7 mouse cellular contexts compared by ENCODE assay signal in the genomic region with DNA sequence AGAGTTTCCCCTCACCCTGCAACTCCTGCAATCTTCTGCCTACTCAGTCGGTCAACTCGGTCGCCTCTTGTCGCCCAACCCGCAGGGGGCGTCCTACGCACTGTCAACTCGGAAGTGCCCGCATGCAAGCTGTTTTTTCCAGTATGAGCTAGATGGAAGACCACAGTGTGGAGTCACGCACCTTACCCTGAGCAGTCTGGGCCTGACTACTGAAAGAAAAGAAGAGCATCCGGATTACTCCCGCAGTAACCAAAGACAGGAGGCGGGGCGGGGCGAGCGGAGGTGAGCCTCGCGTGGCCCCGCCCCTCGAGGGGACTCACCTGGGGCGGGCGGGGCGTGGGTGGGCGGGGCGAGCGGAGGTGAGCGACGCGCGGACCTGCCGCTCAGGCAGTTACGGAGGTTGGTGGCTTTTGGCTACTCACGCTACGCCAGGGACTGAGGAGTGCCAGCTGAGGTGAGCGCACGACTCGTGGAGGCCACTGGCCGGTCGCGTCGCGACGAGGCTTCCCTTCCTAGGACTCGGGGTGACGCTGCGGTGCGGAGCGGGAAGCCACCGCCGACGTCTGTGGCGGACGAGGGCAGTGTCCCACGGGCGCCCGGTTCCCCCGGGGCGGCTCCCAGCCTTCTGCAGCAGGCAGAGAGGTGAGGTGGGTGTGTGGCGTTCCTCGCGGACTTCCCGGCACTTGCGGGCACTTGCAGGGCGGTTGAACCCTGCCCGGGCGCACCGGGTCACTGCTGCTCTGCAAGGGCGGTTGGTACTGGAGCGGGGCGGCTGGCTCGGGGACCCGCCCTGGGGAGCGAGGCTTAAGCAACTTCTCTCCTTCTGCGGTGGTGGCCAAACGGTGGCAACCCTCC. TPM values are rescaled to one million over a fixed set of nuclear protein-coding genes. Genes with fewer than 3 reads are reported as not detected.
DNase-seq lines count a peak whose midpoint lies in the region; ATAC-seq and TF ChIP-seq lines count a peak whose summit lies in the region.

TSS of gene Gpr160 (plus strand) at position 347 of the 855 bp plus-strand sequence.

- DNase-seq in adrenal gland, postnatal 25 days: peak; percentile 76
- DNase-seq in heart, adult 2 months: peak; percentile 75
- peak; percentile 88 for DNase-seq in kidney, adult 2 months
- DNase-seq in midbrain, embryonic 14.5 days: peak; percentile 65
- peak; percentile 33 for DNase-seq in spleen, adult 12 weeks (ENCODE audit: low spot score)

- peak within 1 kb of the TSS; percentile 76 for H3K9ac ChIP-seq in embryonic facial prominence, embryonic 13.5 days
- H3K9ac ChIP-seq in heart, adult 2 months (ENCODE audit: low read depth, low read length): peak within 1 kb of the TSS; percentile 75
- H3K9ac ChIP-seq in limb, embryonic 12.5 days (replicated peaks): peak within 1 kb of the TSS; percentile 57
- peak within 1 kb of the TSS; percentile 54 for H3K9ac ChIP-seq in midbrain, embryonic 14.5 days (replicated peaks; ENCODE audit: low read length)

- peak within 1 kb of the TSS; percentile 99 for H3K4me2 ChIP-seq in embryonic facial prominence, embryonic 13.5 days
- peak within 1 kb of the TSS; percentile 98 for H3K4me2 ChIP-seq in limb, embryonic 12.5 days
- H3K4me2 ChIP-seq in midbrain, embryonic 14.5 days (ENCODE audit: low read length): peak within 1 kb of the TSS; percentile 97

- H3K4me3 ChIP-seq in embryonic facial prominence, embryonic 13.5 days: peak within 1 kb of the TSS; percentile 65
- peak within 1 kb of the TSS; percentile 63 for H3K4me3 ChIP-seq in heart, adult 2 months
- H3K4me3 ChIP-seq in kidney, adult 2 months (ENCODE audit: insufficient read depth, low read depth, low read length): peak within 1 kb of the TSS; percentile 95
- H3K4me3 ChIP-seq in limb, embryonic 12.5 days (replicated peaks): peak within 1 kb of the TSS; percentile 64
- H3K4me3 ChIP-seq in midbrain, embryonic 14.5 days (replicated peaks; ENCODE audit: low read depth, low read length): peak within 1 kb of the TSS; percentile 54

- intact Hi-C loops in heart, adult 2 months (cut with DNase I): loop anchor here (10.0 kb wide), 2 partner anchors 119 to 161 kb away; partner anchors contain the start of gene Lrrc31

- under 1% methylated on average over 75 of the region's 75 CpGs for WGBS in embryonic facial prominence, embryonic 13.5 days
- WGBS in heart, adult 2 months: 1% methylated on average over 74 of the region's 75 CpGs
- under 1% methylated on average over 75 of the region's 75 CpGs for WGBS in kidney, adult 2 months
- under 1% methylated on average over 75 of the region's 75 CpGs for WGBS in limb, embryonic 12.5 days
- under 1% methylated on average over 71 of the region's 75 CpGs for WGBS in midbrain, embryonic 14.5 days

- no peaks in the 10 kb centered on the region for H3K36me3 ChIP-seq in embryonic facial prominence, embryonic 13.5 days
- H3K36me3 ChIP-seq in heart, adult 2 months (ENCODE audit: control insufficient read depth, insufficient read depth, low read length): no peaks in the 10 kb centered on the region
- no peaks in the 10 kb centered on the region for H3K36me3 ChIP-seq in kidney, adult 2 months (ENCODE audit: control insufficient read depth, insufficient read depth, low read length)
- no peaks in the 10 kb centered on the region for H3K36me3 ChIP-seq in limb, embryonic 12.5 days
- no peaks in the 10 kb centered on the region for H3K36me3 ChIP-seq in midbrain, embryonic 14.5 days (ENCODE audit: control insufficient read depth, insufficient read depth, low read length)

- peak; percentile 69 for TF ChIP-seq CTCF in heart, adult 2 months (IDR thresholded peaks at IDR 0.05)
- TF ChIP-seq CTCF in kidney, adult 2 months (conservative IDR thresholded peaks at IDR 0.05; ENCODE audit: insufficient read depth, insufficient read length, low read depth, low read length): peak; percentile 68

- peaks cover 4% of the 10 kb centered on the region; the same call in 1 of the 2 replicates for H3K4me1 ChIP-seq in embryonic facial prominence, embryonic 13.5 days
- H3K4me1 ChIP-seq in heart, adult 2 months (ENCODE audit: control insufficient read depth, insufficient read depth, low read length): no peaks in the 10 kb centered on the region; the same call in 1 of the 2 replicates
- H3K4me1 ChIP-seq in kidney, adult 2 months (ENCODE audit: control insufficient read depth, insufficient read depth, low read length): peaks cover 6% of the 10 kb centered on the region; the same call in 1 of the 2 replicates
- peaks cover 5% of the 10 kb centered on the region; the same call in 1 of the 2 replicates for H3K4me1 ChIP-seq in limb, embryonic 12.5 days (replicated peaks)
- no peaks in the 10 kb centered on the region; the same call in 1 of the 2 replicates for H3K4me1 ChIP-seq in midbrain, embryonic 14.5 days (ENCODE audit: control insufficient read depth, insufficient read depth, low read length)

- peak; percentile 85 for ATAC-seq in embryonic facial prominence, embryonic 13.5 days (ENCODE audit: insufficient number of reproducible peaks, insufficient read depth, low FRiP score, low TSS enrichment, low read depth)
- peak; percentile 59 for ATAC-seq in limb, embryonic 12.5 days (ENCODE audit: insufficient number of reproducible peaks, insufficient read depth, low FRiP score, low TSS enrichment, low read depth)
- ATAC-seq in midbrain, embryonic 14.5 days (ENCODE audit: low FRiP score, low TSS enrichment): peak; percentile 76

- H3K9me3 ChIP-seq in embryonic facial prominence, embryonic 13.5 days: no peaks in the 10 kb centered on the region
- no peaks in the 10 kb centered on the region for H3K9me3 ChIP-seq in limb, embryonic 12.5 days
- no peaks in the 10 kb centered on the region for H3K9me3 ChIP-seq in midbrain, embryonic 14.5 days (ENCODE audit: control insufficient read depth, low read length)

- H3K79me2 ChIP-seq in heart, adult 2 months (replicated peaks; ENCODE audit: control insufficient read depth, insufficient read depth, low read length): no peaks in the 10 kb centered on the region

- peaks cover 25% of the 10 kb centered on the region for H3K27me3 ChIP-seq in embryonic facial prominence, embryonic 13.5 days
- H3K27me3 ChIP-seq in heart, adult 2 months (ENCODE audit: control insufficient read depth, insufficient read depth, low read length): 0 out of 2 replicates have a peak, but pooled peaks cover 2% of the 10 kb centered on the region
- no peaks in the 10 kb centered on the region for H3K27me3 ChIP-seq in kidney, adult 2 months (replicated peaks; ENCODE audit: control insufficient read depth, insufficient read depth, low read length)
- H3K27me3 ChIP-seq in limb, embryonic 12.5 days: peaks cover 40% of the 10 kb centered on the region
- H3K27me3 ChIP-seq in midbrain, embryonic 14.5 days (ENCODE audit: control insufficient read depth, insufficient read depth, low read length): peaks cover 11% of the 10 kb centered on the region; the same call in 1 of the 2 replicates

- TF ChIP-seq EP300 in heart, adult 2 months (IDR thresholded peaks at IDR 0.05; ENCODE audit: insufficient read depth, low read depth, low read length): no peak

- no peak within 1 kb of the TSS for H3K27ac ChIP-seq in embryonic facial prominence, embryonic 13.5 days
- H3K27ac ChIP-seq in heart, adult 2 months: peak within 1 kb of the TSS; percentile 43
- H3K27ac ChIP-seq in kidney, adult 2 months (ENCODE audit: insufficient read depth, low read depth, low read length): peak within 1 kb of the TSS; percentile 93
- H3K27ac ChIP-seq in limb, embryonic 12.5 days: no peak within 1 kb of the TSS
- no peak within 1 kb of the TSS for H3K27ac ChIP-seq in midbrain, embryonic 14.5 days (replicated peaks; ENCODE audit: low read depth, low read length)

- TF ChIP-seq POLR2A in heart, adult 2 months (IDR thresholded peaks at IDR 0.05; ENCODE audit: insufficient read depth, low read depth, low read length): 0 out of 2 replicates have a peak, but pooled peaks have one; percentile 26
- peak; percentile 78 for TF ChIP-seq POLR2A in kidney, adult 2 months (IDR thresholded peaks at IDR 0.05; ENCODE audit: low read depth, low read length)

RNA-seq across cellular contexts. Expression of gene Gpr160, which starts in this region (rescaled TPM):
- 0.67 and 0.91 TPM in 2 replicates for total RNA-seq in adrenal gland, postnatal 25 days (2021)
- polyA plus RNA-seq in embryonic facial prominence, embryonic 13.5 days (2015; fragmentation: Nextera tagmentation; extraction: Ambion mirVana): 3.1 and 3.9 TPM in 2 replicates
- 1 to 10 TPM; 1.4 to 2.8 TPM for total RNA-seq in heart, adult 2 months (2021)
- 1.9 and 4.0 TPM in 2 replicates for polyA plus RNA-seq in heart, adult 2 months (2012; rRNA removed)
- polyA plus RNA-seq in kidney, adult 2 months (2012; rRNA removed): 38.3 and 40.1 TPM in 2 replicates
- 1.2 and 1.8 TPM in 2 replicates for polyA plus RNA-seq in limb, embryonic 12.5 days (2016; fragmentation: Nextera tagmentation; extraction: Ambion mirVana)
- polyA plus RNA-seq in midbrain, embryonic 14.5 days (2014; fragmentation: Nextera tagmentation; extraction: Ambion mirVana): 0.34 and 0.91 TPM in 2 replicates

Comparison
In these comparisons a context has a peak if more than half of its experiments do, and no peak if none do; other contexts are left out.
1. Peak in DNase-seq in adrenal gland, postnatal 25 days; RNA of the gene not detected or under 1 TPM.
2. Peak in DNase-seq, ATAC-seq, H3K4me3 ChIP-seq, H3K9ac ChIP-seq and H3K4me2 ChIP-seq in midbrain, embryonic 14.5 days; RNA of the gene not detected or under 1 TPM.
3. DNase-seq: peak in every context shown above with its lines; median percentile 88 in kidney, adult 2 months; 76 in adrenal gland, postnatal 25 days; 75 in heart, adult 2 months; 65 in midbrain, embryonic 14.5 days; 33 in spleen, adult 12 weeks.
4. H3K27ac ChIP-seq: peak in heart, adult 2 months (single experiment) and kidney, adult 2 months (single experiment); none in embryonic facial prominence, embryonic 13.5 days (single experiment), limb, embryonic 12.5 days (single experiment) and midbrain, embryonic 14.5 days (single experiment).
5. Peak in every context shown above with its lines, with median percentiles within 50 percentile points of each other: ATAC-seq, H3K4me2 ChIP-seq, H3K4me3 ChIP-seq and H3K9ac ChIP-seq.